Mouse (Mus musculus) cortical plate, adult 2 months (tissue): ENCODE measurements around the gene Samhd1.

Experiments used
- CTCF ChIP-seq: fragments of 200-500 bp; IDR thresholded peaks from 2 replicates; pipeline ENCODE4 v1.5.1; 2011; ENCODE audit warnings: mild to moderate bottlenecking, control low read depth, low read length; ENCODE audit not compliant: insufficient read depth; ENCODE audit errors: extremely low read depth
- POLR2A ChIP-seq: fragments of 200-500 bp; IDR thresholded peaks from 2 replicates; pipeline ENCODE4 v1.6.1; 2011; ENCODE audit warnings: mild to moderate bottlenecking, low read length, control low read depth; ENCODE audit not compliant: insufficient read depth; ENCODE audit errors: extremely low read depth

DNA sequence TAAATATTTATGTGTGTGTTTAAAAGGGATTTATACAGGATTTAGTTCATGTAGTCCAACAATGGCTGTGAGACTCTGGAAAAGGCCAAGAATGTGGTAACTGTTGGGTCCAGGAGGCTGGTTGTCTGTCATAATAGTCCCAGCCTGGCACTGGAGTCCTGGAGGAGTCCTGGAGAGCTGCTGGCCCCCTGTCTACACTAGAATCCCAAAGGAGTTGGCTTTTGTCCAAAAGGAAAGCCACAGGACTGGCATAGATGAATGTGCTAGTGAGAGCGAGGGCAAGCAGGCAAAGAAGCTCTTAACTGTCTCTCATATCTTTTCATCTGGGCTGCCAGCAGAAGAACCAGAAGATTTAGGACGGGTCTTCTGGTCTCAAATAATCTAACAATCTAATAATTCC, 1.6 kb upstream of the Samhd1 start:
- no peak for TF ChIP-seq CTCF
- no peak for TF ChIP-seq POLR2A
